Mouse (Mus musculus): ENCODE data around the gene Agfg2. TPM values are rescaled to one million over a fixed set of nuclear protein-coding genes. Genes with fewer than 3 reads are reported as not detected.

The Agfg2 gene
- polyA plus RNA-seq, 1 experiment from 2014 or later: 19.0 TPM

Other genes starting within 250 kb of the Agfg2 start
- 0.99 TPM in 2 replicates for gene Zan, start 207.7 kb downstream of the Agfg2 start, polyA plus RNA-seq (2015; fragmentation: Nextera tagmentation; extraction: Ambion mirVana)
- gene Pop7, start 182.2 kb downstream of the Agfg2 start, polyA plus RNA-seq (2015; fragmentation: Nextera tagmentation; extraction: Ambion mirVana): 46.4 and 48.1 TPM in 2 replicates
- 7.7 and 9.0 TPM in 2 replicates for gene Gigyf1, start 166.2 kb downstream of the Agfg2 start, polyA plus RNA-seq (2015; fragmentation: Nextera tagmentation; extraction: Ambion mirVana)
- gene Epo, start 151.5 kb downstream of the Agfg2 start, polyA plus RNA-seq (2015; fragmentation: Nextera tagmentation; extraction: Ambion mirVana): not detected in 2 replicates
- 257 and 284 TPM in 2 replicates for gene Gnb2, start 151.2 kb downstream of the Agfg2 start, polyA plus RNA-seq (2015; fragmentation: Nextera tagmentation; extraction: Ambion mirVana)
- 3.6 TPM in 2 replicates for gene Actl6b, start 131.2 kb downstream of the Agfg2 start, polyA plus RNA-seq (2015; fragmentation: Nextera tagmentation; extraction: Ambion mirVana)
- gene Tfr2, start 114.9 kb downstream of the Agfg2 start, polyA plus RNA-seq (2015; fragmentation: Nextera tagmentation; extraction: Ambion mirVana): 2.7 and 3.4 TPM in 2 replicates
- 23.8 and 24.3 TPM in 2 replicates for gene Mospd3, start 83.7 kb downstream of the Agfg2 start, polyA plus RNA-seq (2015; fragmentation: Nextera tagmentation; extraction: Ambion mirVana)
- gene Pcolce, start 70.9 kb downstream of the Agfg2 start, polyA plus RNA-seq (2015; fragmentation: Nextera tagmentation; extraction: Ambion mirVana): 150 and 153 TPM in 2 replicates
- 0.09 and 0.27 TPM in 2 replicates for gene Fbxo24, start 55.7 kb downstream of the Agfg2 start, polyA plus RNA-seq (2015; fragmentation: Nextera tagmentation; extraction: Ambion mirVana)
- 36.4 and 39.4 TPM in 2 replicates for gene Lrch4, start 55.6 kb downstream of the Agfg2 start, polyA plus RNA-seq (2015; fragmentation: Nextera tagmentation; extraction: Ambion mirVana)
- 9.4 and 12.2 TPM in 2 replicates for gene Gm20605, start 55.6 kb downstream of the Agfg2 start, polyA plus RNA-seq (2015; fragmentation: Nextera tagmentation; extraction: Ambion mirVana)
- gene Sap25, start 43.4 kb downstream of the Agfg2 start, polyA plus RNA-seq (2015; fragmentation: Nextera tagmentation; extraction: Ambion mirVana): 6.8 and 9.4 TPM in 2 replicates
- 0.14 and 0.19 TPM in 2 replicates for gene Irs3, start 39.0 kb downstream of the Agfg2 start, polyA plus RNA-seq (2015; fragmentation: Nextera tagmentation; extraction: Ambion mirVana)
- 2.7 and 3.1 TPM in 2 replicates for gene Nyap1, start 56.9 kb upstream of the Agfg2 start, polyA plus RNA-seq (2015; fragmentation: Nextera tagmentation; extraction: Ambion mirVana)
- 115 and 119 TPM in 2 replicates for gene Tsc22d4, start 61.0 kb upstream of the Agfg2 start, polyA plus RNA-seq (2015; fragmentation: Nextera tagmentation; extraction: Ambion mirVana)
- gene Ppp1r35, start 94.1 kb upstream of the Agfg2 start, polyA plus RNA-seq (2015; fragmentation: Nextera tagmentation; extraction: Ambion mirVana): 9.4 and 17.0 TPM in 2 replicates
- gene Mepce, start 102.9 kb upstream of the Agfg2 start, polyA plus RNA-seq (2015; fragmentation: Nextera tagmentation; extraction: Ambion mirVana): 7.4 and 8.2 TPM in 2 replicates
- gene Zcwpw1, start 103.1 kb upstream of the Agfg2 start, polyA plus RNA-seq (2015; fragmentation: Nextera tagmentation; extraction: Ambion mirVana): 15.4 and 18.0 TPM in 2 replicates
- 2.4 and 4.0 TPM in 2 replicates for gene Pilra, start 151.6 kb upstream of the Agfg2 start, polyA plus RNA-seq (2015; fragmentation: Nextera tagmentation; extraction: Ambion mirVana)
- gene Pilrb1, start 173.4 kb upstream of the Agfg2 start, polyA plus RNA-seq (2015; fragmentation: Nextera tagmentation; extraction: Ambion mirVana): 0.84 and 0.87 TPM in 2 replicates
- gene Pilrb2, start 187.1 kb upstream of the Agfg2 start, polyA plus RNA-seq (2015; fragmentation: Nextera tagmentation; extraction: Ambion mirVana): 1.5 and 1.8 TPM in 2 replicates
- gene Cyp3a13, start 236.9 kb upstream of the Agfg2 start, polyA plus RNA-seq (2015; fragmentation: Nextera tagmentation; extraction: Ambion mirVana): 14.7 and 15.9 TPM in 2 replicates